Mouse (Mus musculus) lung, adult 2 months (tissue): ENCODE data around the gene Zmpste24.

Experiments used
- CTCF ChIP-seq: fragments of 200-500 bp; IDR thresholded peaks from 2 replicates; pipeline ENCODE4 v1.5.1; 2011; ENCODE audit warnings: mild to moderate bottlenecking, low read length, control low read depth; ENCODE audit not compliant: insufficient read depth
- POLR2A ChIP-seq: fragments of 200-500 bp; IDR thresholded peaks from 2 replicates; pipeline ENCODE4 v1.6.1; 2011; ENCODE audit warnings: low read depth, mild to moderate bottlenecking, control low read depth, low read length, borderline replicate concordance; ENCODE audit errors: extremely low read depth

GRCm38 (mm10) chr4:121090211-121090610 is 7.8 kb downstream of the Zmpste24 start:
- TF ChIP-seq CTCF: no peak
- TF ChIP-seq POLR2A: no peak
